Mouse (Mus musculus) embryonic fibroblast, embryonic 13.5 days (primary cell): ENCODE measurements around the gene Gadl1.

Experiments used
- CTCF ChIP-seq: IDR thresholded peaks from 2 replicates; pipeline ENCODE4 v1.5.1; 2011; ENCODE audit warnings: mild to moderate bottlenecking, control low read depth, low read length, moderate library complexity, borderline replicate concordance; ENCODE audit not compliant: insufficient read depth
- POLR2A ChIP-seq: IDR thresholded peaks from 2 replicates; pipeline ENCODE4 v1.6.1; 2011; ENCODE audit warnings: low read depth, mild to moderate bottlenecking, control low read depth, low read length, moderate library complexity

DNA sequence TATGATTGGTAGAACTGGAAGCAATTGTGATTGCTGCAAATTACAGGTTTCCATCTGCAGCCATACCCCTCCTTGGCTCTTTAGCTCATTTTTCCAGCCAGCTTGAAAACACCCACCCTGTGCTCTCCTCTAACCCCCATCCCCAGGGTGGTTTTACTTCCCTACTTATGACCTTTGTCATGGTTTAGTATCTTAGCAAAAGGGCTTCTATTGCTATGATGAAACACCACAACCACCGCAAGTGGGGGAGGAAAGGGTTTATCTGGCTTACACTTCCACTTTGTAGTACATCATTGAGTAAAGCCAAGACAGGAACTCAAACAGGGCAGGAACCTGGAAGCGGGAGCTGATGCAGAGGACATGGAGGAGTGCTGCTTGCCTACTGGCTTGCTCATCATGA, 168.2 kb downstream of the Gadl1 start:
- TF ChIP-seq CTCF (no peak), POLR2A (no peak)
